Mouse (Mus musculus): ENCODE measurements at regions not wholly inside any gene's neighbourhood (a gene's known extent, or its start where the extent isn't known, plus 50 kb on each side); places are given as distances from the start of the nearest gene placed in this dataset.

GRCm38 (mm10) chr1:35694775-35695591 lies 373.2 kb upstream of the Hs6st1 start:
- H3K27me3 ChIP-seq = no peaks in the 10 kb centered on the region
- no peak overlapping the region for H3K9ac ChIP-seq
- no peaks in the 10 kb centered on the region for H3K4me1 ChIP-seq (replicated peaks)
- H3K36me3 ChIP-seq = no peaks in the 10 kb centered on the region
- no peak overlapping the region for H3K4me3 ChIP-seq
- no peak overlapping the region for H3K4me2 ChIP-seq
- no peak overlapping the region for H3K27ac ChIP-seq
- ATAC-seq (replicated peaks; ENCODE audit: insufficient number of reproducible peaks, insufficient read depth, low FRiP score, low read depth) = no peak
- no peaks in the 10 kb centered on the region for H3K9me3 ChIP-seq (replicated peaks)
- 71% methylated on average over 15 of the region's 15 CpGs for WGBS

GRCm38 (mm10) chr1:35697218-35697617 lies 371.0 kb upstream of the Hs6st1 start:
- H3K4me2 ChIP-seq = no peak overlapping the region
- no peak overlapping the region for H3K9ac ChIP-seq
- no peak overlapping the region for H3K4me3 ChIP-seq
- no peak for ATAC-seq (replicated peaks; ENCODE audit: insufficient number of reproducible peaks, insufficient read depth, low FRiP score, low read depth)
- no peak overlapping the region for H3K27ac ChIP-seq
- no peaks in the 10 kb centered on the region for H3K36me3 ChIP-seq
- H3K27me3 ChIP-seq = no peaks in the 10 kb centered on the region
- no peaks in the 10 kb centered on the region for H3K4me1 ChIP-seq (replicated peaks)
- H3K9me3 ChIP-seq (replicated peaks) = no peaks in the 10 kb centered on the region
- 30% methylated on average over 4 of the region's 4 CpGs for WGBS

GRCm38 (mm10) chr1:35697834-35698500 lies 370.2 kb upstream of the Hs6st1 start:
- no peaks in the 10 kb centered on the region for H3K9me3 ChIP-seq (replicated peaks)
- no peak for ATAC-seq (replicated peaks; ENCODE audit: insufficient number of reproducible peaks, insufficient read depth, low FRiP score, low read depth)
- no peak overlapping the region for H3K4me3 ChIP-seq
- no peaks in the 10 kb centered on the region for H3K4me1 ChIP-seq (replicated peaks)
- H3K27ac ChIP-seq = no peak overlapping the region
- H3K36me3 ChIP-seq = no peaks in the 10 kb centered on the region
- H3K9ac ChIP-seq = no peak overlapping the region
- no peaks in the 10 kb centered on the region for H3K27me3 ChIP-seq
- H3K4me2 ChIP-seq = no peak overlapping the region
- WGBS = 33% methylated on average over 10 of the region's 10 CpGs

- H3K9me3 ChIP-seq (replicated peaks) = no peaks in the 10 kb centered on the region
- no peaks in the 10 kb centered on the region for H3K27me3 ChIP-seq
- no peak overlapping the region for H3K4me3 ChIP-seq
- H3K27ac ChIP-seq = no peak overlapping the region
- no peak overlapping the region for H3K4me2 ChIP-seq
- H3K4me1 ChIP-seq (replicated peaks) = no peaks in the 10 kb centered on the region
- no peak for ATAC-seq (replicated peaks; ENCODE audit: insufficient number of reproducible peaks, insufficient read depth, low FRiP score, low read depth)
- 58% methylated on average over 1 of the region's 1 CpGs for WGBS
- H3K36me3 ChIP-seq = no peaks in the 10 kb centered on the region
- no peak overlapping the region for H3K9ac ChIP-seq
These were observed 365.6 kb upstream of the Hs6st1 start for GRCm38 (mm10) chr1:35702585-35702984.

GRCm38 (mm10) chr1:35706336-35706735 lies 361.9 kb upstream of the Hs6st1 start:
- no peak overlapping the region for H3K4me3 ChIP-seq
- no peaks in the 10 kb centered on the region for H3K4me1 ChIP-seq (replicated peaks)
- ATAC-seq (replicated peaks; ENCODE audit: insufficient number of reproducible peaks, insufficient read depth, low FRiP score, low read depth) = no peak
- H3K9ac ChIP-seq = no peak overlapping the region
- H3K27me3 ChIP-seq = no peaks in the 10 kb centered on the region
- H3K27ac ChIP-seq = no peak overlapping the region
- H3K36me3 ChIP-seq = no peaks in the 10 kb centered on the region
- WGBS = 75% methylated on average over 6 of the region's 6 CpGs
- H3K9me3 ChIP-seq (replicated peaks) = no peaks in the 10 kb centered on the region
- no peak overlapping the region for H3K4me2 ChIP-seq

- H3K9me3 ChIP-seq (replicated peaks) = no peaks in the 10 kb centered on the region
- no peaks in the 10 kb centered on the region for H3K27me3 ChIP-seq
- no peak overlapping the region for H3K4me2 ChIP-seq
- H3K27ac ChIP-seq = no peak overlapping the region
- WGBS = 73% methylated on average over 2 of the region's 2 CpGs
- H3K4me3 ChIP-seq = no peak overlapping the region
- no peak overlapping the region for H3K9ac ChIP-seq
- ATAC-seq (replicated peaks; ENCODE audit: insufficient number of reproducible peaks, insufficient read depth, low FRiP score, low read depth) = no peak
- H3K4me1 ChIP-seq (replicated peaks) = no peaks in the 10 kb centered on the region
- no peaks in the 10 kb centered on the region for H3K36me3 ChIP-seq
These were observed 359.9 kb upstream of the Hs6st1 start for GRCm38 (mm10) chr1:35708176-35708788.

GRCm38 (mm10) chr1:35709214-35709613 lies 359.0 kb upstream of the Hs6st1 start:
- Histone ChIP-seq H3K9ac (no peak overlapping the region), H3K4me1 (replicated peaks) (no peaks in the 10 kb centered on the region), H3K27me3 (no peaks in the 10 kb centered on the region), H3K9me3 (replicated peaks) (no peaks in the 10 kb centered on the region), H3K36me3 (no peaks in the 10 kb centered on the region), H3K27ac (no peak overlapping the region), H3K4me3 (no peak overlapping the region), H3K4me2 (no peak overlapping the region)
- ATAC-seq (replicated peaks; ENCODE audit: insufficient number of reproducible peaks, insufficient read depth, low FRiP score, low read depth) = no peak

- Histone ChIP-seq H3K4me2 (no peak overlapping the region), H3K4me1 (replicated peaks) (no peaks in the 10 kb centered on the region), H3K27ac (no peak overlapping the region), H3K9me3 (replicated peaks) (no peaks in the 10 kb centered on the region), H3K4me3 (no peak overlapping the region), H3K36me3 (no peaks in the 10 kb centered on the region), H3K9ac (no peak overlapping the region), H3K27me3 (no peaks in the 10 kb centered on the region)
- no peak for ATAC-seq (replicated peaks; ENCODE audit: insufficient number of reproducible peaks, insufficient read depth, low FRiP score, low read depth)
- 69% methylated on average over 4 of the region's 4 CpGs for WGBS
These were observed 354.2 kb upstream of the Hs6st1 start for GRCm38 (mm10) chr1:35713961-35714360.

- Histone ChIP-seq H3K27ac (no peak overlapping the region), H3K4me2 (no peak overlapping the region), H3K9ac (no peak overlapping the region), H3K27me3 (no peaks in the 10 kb centered on the region), H3K4me3 (no peak overlapping the region), H3K9me3 (replicated peaks) (no peaks in the 10 kb centered on the region), H3K4me1 (replicated peaks) (no peaks in the 10 kb centered on the region), H3K36me3 (no peaks in the 10 kb centered on the region)
- WGBS = 59% methylated on average over 6 of the region's 6 CpGs
- no peak for ATAC-seq (replicated peaks; ENCODE audit: insufficient number of reproducible peaks, insufficient read depth, low FRiP score, low read depth)
These were observed 352.3 kb upstream of the Hs6st1 start for GRCm38 (mm10) chr1:35715931-35716330.

GRCm38 (mm10) chr1:35717166-35717565 lies 351.0 kb upstream of the Hs6st1 start:
- H3K27ac ChIP-seq = no peak overlapping the region
- H3K4me3 ChIP-seq = no peak overlapping the region
- H3K36me3 ChIP-seq = no peaks in the 10 kb centered on the region
- 93% methylated on average over 2 of the region's 2 CpGs for WGBS
- ATAC-seq (replicated peaks; ENCODE audit: insufficient number of reproducible peaks, insufficient read depth, low FRiP score, low read depth) = no peak
- H3K9ac ChIP-seq = no peak overlapping the region
- no peaks in the 10 kb centered on the region for H3K9me3 ChIP-seq (replicated peaks)
- no peak overlapping the region for H3K4me2 ChIP-seq
- no peaks in the 10 kb centered on the region for H3K4me1 ChIP-seq (replicated peaks)
- no peaks in the 10 kb centered on the region for H3K27me3 ChIP-seq

- H3K27ac ChIP-seq = no peak overlapping the region
- H3K4me3 ChIP-seq = no peak overlapping the region
- H3K27me3 ChIP-seq = no peaks in the 10 kb centered on the region
- H3K4me2 ChIP-seq = no peak overlapping the region
- no peaks in the 10 kb centered on the region for H3K36me3 ChIP-seq
- H3K4me1 ChIP-seq (replicated peaks) = no peaks in the 10 kb centered on the region
- ATAC-seq (replicated peaks; ENCODE audit: insufficient number of reproducible peaks, insufficient read depth, low FRiP score, low read depth) = no peak
- no peaks in the 10 kb centered on the region for H3K9me3 ChIP-seq (replicated peaks)
- 75% methylated on average over 2 of the region's 2 CpGs for WGBS
- H3K9ac ChIP-seq = no peak overlapping the region
These were observed 350.5 kb upstream of the Hs6st1 start for GRCm38 (mm10) chr1:35717659-35718058.

All from heart, embryonic 15.5 days (tissue).